Mouse (Mus musculus) G1E (cell line): ENCODE results near the gene Dnase2a.

Experiments
- CTCF ChIP-seq: IDR thresholded peaks from 2 replicates; pipeline ENCODE4 v1.5.1; 2012; ENCODE audit warnings: low read depth, low read length, inconsistent platforms, mixed read lengths
- GATA1 ChIP-seq: IDR thresholded peaks from 2 replicates; pipeline ENCODE4 v1.6.1; 2012; ENCODE audit warnings: borderline replicate concordance, low read length, inconsistent platforms, mixed read lengths
- GATA2 ChIP-seq: IDR thresholded peaks from 2 replicates; pipeline ENCODE4 v1.6.1; 2012; ENCODE audit warnings: low read depth, low read length, inconsistent platforms, borderline replicate concordance
- POLR2AphosphoS5 ChIP-seq: IDR thresholded peaks from 2 replicates; pipeline ENCODE4 v1.6.1; 2012; ENCODE audit warnings: low read depth, low read length, inconsistent platforms; ENCODE audit not compliant: insufficient replicate concordance
- TAL1 ChIP-seq: conservative IDR thresholded peaks from 2 replicates; pipeline ENCODE4 v1.6.1; 2012; ENCODE audit warnings: low read depth, low read length, inconsistent platforms, mixed read lengths

GRCm38 (mm10) chr8:84945235-84945632 is 36.9 kb downstream of the Dnase2a start:
- TF ChIP-seq CTCF (no peak), TAL1 (no peak), POLR2AphosphoS5 (no peak), GATA1 (no peak), GATA2 (no peak)
